Mouse (Mus musculus) CH12.LX (cell line): ENCODE data around the gene Gm28048. TPM values are rescaled to one million over a fixed set of nuclear protein-coding genes. Genes with fewer than 3 reads are reported as not detected.

ENCODE experiments used
- DNase-seq: peaks from one replicate; pipeline ENCODE4 v3.0.0-alpha.2; 2013; ENCODE audit errors: extremely low read depth
- H3K27ac ChIP-seq: 2 replicates; pipeline ENCODE4 v1.5.1; 2012; ENCODE audit warnings: low read depth, mild to moderate bottlenecking, control low read depth, moderate library complexity; ENCODE audit not compliant: insufficient read depth
- H3K27me3 ChIP-seq: replicated peaks from 2 replicates; pipeline ENCODE3; 2012; ENCODE audit warnings: inconsistent platforms
- H3K36me3 ChIP-seq, 2 experiments: replicated peaks in 1 of 2; 2 replicates each; pipeline versions ENCODE3 to v1.6.1; 2012; ENCODE audit warnings: inconsistent platforms in 1 of 2, low read length in 1 of 2, mild to moderate bottlenecking in 1 of 2, mixed read lengths in 1 of 2, moderate library complexity in 1 of 2; ENCODE audit not compliant: control insufficient read depth in 1 of 2, insufficient read depth in 1 of 2
- H3K4me1 ChIP-seq, 2 experiments: 2 replicates each; pipeline ENCODE4 v1.6.1; 2012; ENCODE audit warnings: inconsistent platforms in 1 of 2, moderate library complexity in 1 of 2; ENCODE audit not compliant: insufficient read depth in 2 of 2, control insufficient read depth in 1 of 2
- H3K4me2 ChIP-seq: 2 replicates; pipeline ENCODE4 v1.6.1; 2012; ENCODE audit warnings: low read depth, mild to moderate bottlenecking, control low read depth; ENCODE audit not compliant: poor library complexity, insufficient read depth, severe bottlenecking
- H3K4me3 ChIP-seq, 3 experiments: fragments of 150-350 bp in 1 of 3; sonication (generic) in 1 of 3; replicated peaks in 1 of 3; 2 replicates each; pipeline versions ENCODE3 to v1.5.1; 2011 to 2012; ENCODE audit warnings: low read depth in 2 of 3, low read length in 2 of 3, mild to moderate bottlenecking in 2 of 3, moderate library complexity in 2 of 3, control low read depth in 1 of 3, improper control_type of control experiment in 1 of 3, inconsistent platforms in 1 of 3, mixed read lengths in 1 of 3; ENCODE audit not compliant: poor library complexity in 1 of 3
- H3K79me2 ChIP-seq: replicated peaks from 2 replicates; pipeline ENCODE4 v1.6.1; 2012; ENCODE audit warnings: mild to moderate bottlenecking, moderate library complexity; ENCODE audit not compliant: control insufficient read depth, poor library complexity, insufficient read depth, severe bottlenecking; ENCODE audit errors: extremely low read depth
- H3K9ac ChIP-seq: 2 replicates; pipeline ENCODE4 v1.6.1; 2012; ENCODE audit warnings: low read depth, mild to moderate bottlenecking, control low read depth, moderate library complexity; ENCODE audit not compliant: insufficient read depth
- H3K9me3 ChIP-seq: replicated peaks from 2 replicates; pipeline ENCODE3; 2012; ENCODE audit warnings: low read length, inconsistent platforms, mixed read lengths
- BHLHE40 ChIP-seq: IDR thresholded peaks from 2 replicates; pipeline ENCODE4 v1.6.1; 2011; ENCODE audit warnings: mild to moderate bottlenecking, low read depth, low read length, improper control_type of control experiment
- E2F4 ChIP-seq: IDR thresholded peaks from 2 replicates; pipeline ENCODE4 v1.6.1; 2011; ENCODE audit warnings: low read depth, low read length, improper control_type of control experiment; ENCODE audit not compliant: insufficient replicate concordance
- IRF4 ChIP-seq: IDR thresholded peaks from 2 replicates; pipeline ENCODE4 v1.6.1; 2014; ENCODE audit warnings: low read depth, mild to moderate bottlenecking, inconsistent platforms, low read length, improper control_type of control experiment
- JUN ChIP-seq: IDR thresholded peaks from 2 replicates; pipeline ENCODE4 v1.6.1; 2011; ENCODE audit warnings: low read depth, mild to moderate bottlenecking, low read length, improper control_type of control experiment, moderate library complexity; ENCODE audit not compliant: insufficient read depth
- JUND ChIP-seq: conservative IDR thresholded peaks from 2 replicates; pipeline ENCODE4 v1.6.1; 2011; ENCODE audit warnings: low read depth, low read length, improper control_type of control experiment
- MAX ChIP-seq: IDR thresholded peaks from 2 replicates; pipeline ENCODE4 v1.6.1; 2011; ENCODE audit warnings: low read length, improper control_type of control experiment
- MXI1 ChIP-seq: IDR thresholded peaks from 2 replicates; pipeline ENCODE4 v1.6.1; 2011; ENCODE audit warnings: mild to moderate bottlenecking, low read depth, low read length, improper control_type of control experiment
- NRF1 ChIP-seq: IDR thresholded peaks from 2 replicates; pipeline ENCODE4 v1.6.1; 2014; ENCODE audit warnings: low read depth, mild to moderate bottlenecking, inconsistent platforms, low read length, improper control_type of control experiment, moderate library complexity
- PAX5 ChIP-seq: IDR thresholded peaks from 2 replicates; pipeline ENCODE4 v1.6.1; 2012; ENCODE audit warnings: low read length, inconsistent platforms, mixed read lengths
- POLR2AphosphoS2 ChIP-seq: IDR thresholded peaks from 2 replicates; pipeline ENCODE4 v1.6.1; 2011; ENCODE audit warnings: low read depth, low read length, improper control_type of control experiment
- RCOR1 ChIP-seq: conservative IDR thresholded peaks from 2 replicates; pipeline ENCODE4 v1.6.1; 2012; ENCODE audit warnings: low read depth, mild to moderate bottlenecking, inconsistent platforms, low read length, improper control_type of control experiment
- ZMIZ1 ChIP-seq: IDR thresholded peaks from 2 replicates; pipeline ENCODE4 v1.6.1; 2012; ENCODE audit warnings: low read depth, mild to moderate bottlenecking, inconsistent platforms, low read length, improper control_type of control experiment
- ZNF384 ChIP-seq: IDR thresholded peaks from 2 replicates; pipeline ENCODE4 v1.6.1; 2012; ENCODE audit warnings: low read depth, low read length, improper control_type of control experiment, inconsistent platforms
- dilution Hi-C: fragments of 300-500 bp; cut with MboI; formaldehyde crosslinking; loops from 2 replicates; pipeline ENCODE4 v1.14.3; 2020; ENCODE audit warnings: low sequenced_read_pairs; ENCODE audit not compliant: extremely low pct_unique_long_range_greater_than_20kb, extremely low pct_ligation_motif_present
- in situ Hi-C: fragments of 300-500 bp; cut with MboI; formaldehyde crosslinking; loops from 3 replicates; pipeline ENCODE4 v1.14.3; 2019; ENCODE audit warnings: low sequenced_read_pairs, low pct_ligation_motif_present, low pct_unique_long_range_greater_than_20kb, mixed read lengths
- polyA plus RNA-seq: library from polyadenylated mRNA; unstranded; fragments of >175 nt; gene quantifications from 2 replicates; pipeline ENCODE4 v1.2.1, GENCODE M21; 2012; ENCODE audit warnings: low read depth; ENCODE audit not compliant: insufficient read length
- total RNA-seq, 2 experiments: library from RNA; depleted of rRNA; stranded (reverse); fragments of 300-350 nt in 1 of 2; fragments of >200 nt in 1 of 2; gene quantifications; 2 replicates each; pipeline ENCODE4 v1.2.3; 2012 to 2014

Gene Gm28048
- total and polyA plus RNA-seq, 3 experiments = 32.6 to 93.3 (median 59.5) TPM

- no peak for DNase-seq
- peaks cover 10 to 44% of the 10 kb centered on the region in 2 experiments for H3K4me1 ChIP-seq
- no peak for TF ChIP-seq ZMIZ1
- TF ChIP-seq BHLHE40 = 0 out of 2 replicates have a peak, but pooled peaks have one; percentile 11
- no peak overlapping the region for H3K4me2 ChIP-seq
- dilution Hi-C loops = no loop called here
- H3K27ac ChIP-seq = peak overlapping the region; percentile 1; the same call in 1 of the 2 replicates
- H3K9ac ChIP-seq = no peak overlapping the region
- H3K36me3 ChIP-seq = peaks cover 40 to 81% of the 10 kb centered on the region in 2 experiments
- in situ Hi-C loops = no loop called here
- H3K79me2 ChIP-seq = peaks cover 24% of the 10 kb centered on the region
- H3K9me3 ChIP-seq = peaks cover 10% of the 10 kb centered on the region
- no peaks in the 10 kb centered on the region for H3K27me3 ChIP-seq
- no peak overlapping the region for H3K4me3 ChIP-seq
These were observed 152.8 kb downstream of the Gm28048 start for GRCm38 (mm10) chr11:22828988-22829632.

GRCm38 (mm10) chr11:22827514-22828080 lies 154.3 kb downstream of the Gm28048 start:
- peaks cover 14 to 42% of the 10 kb centered on the region in 2 experiments for H3K4me1 ChIP-seq
- H3K27ac ChIP-seq = no peak overlapping the region
- H3K27me3 ChIP-seq = no peaks in the 10 kb centered on the region
- no peak overlapping the region for H3K4me2 ChIP-seq
- peaks cover 10% of the 10 kb centered on the region for H3K9me3 ChIP-seq
- dilution Hi-C loops = no loop called here
- H3K4me3 ChIP-seq = no peak overlapping the region
- H3K36me3 ChIP-seq = peaks cover 27 to 75% of the 10 kb centered on the region in 2 experiments
- no peak overlapping the region for H3K9ac ChIP-seq
- H3K79me2 ChIP-seq = peaks cover 9% of the 10 kb centered on the region
- TF ChIP-seq IRF4 (no peak), MXI1 (no peak), RCOR1 (no peak), NRF1 (no peak), JUN (no peak), ZNF384 (no peak), PAX5 (no peak), POLR2AphosphoS2 (no peak), JUND (no peak), E2F4 (no peak), MAX (no peak)
- no peak for DNase-seq
- in situ Hi-C loops = no loop called here
